Mouse (Mus musculus): ENCODE results near the gene Git2.

- TF ChIP-seq CTCF (IDR thresholded peaks at IDR 0.05): peak; percentile 44
- no peak for TF ChIP-seq EP300 (IDR thresholded peaks at IDR 0.05)
These were observed 79.5 kb downstream of the Git2 start for GRCm38 (mm10) chr5:114695775-114696174.
